Mouse (Mus musculus) small intestine, adult 2 months (tissue): ENCODE data around the gene Cacnb2. TPM values are rescaled to one million over a fixed set of nuclear protein-coding genes. Genes with fewer than 3 reads are reported as not detected.
"Not testable (repeated sequence)": the region's sequence is repeated elsewhere in the genome, so short reads cannot be mapped to it uniquely, and the experiment has no call there.

ENCODE experiments used
- H3K27ac ChIP-seq: fragments of 200-500 bp; 2 replicates; pipeline ENCODE4 v1.5.1; 2012; ENCODE audit warnings: low read depth, low read length, control low read depth, inconsistent platforms; ENCODE audit not compliant: insufficient read depth
- H3K27me3 ChIP-seq: fragments of 200-500 bp; 2 replicates; pipeline ENCODE4 v1.6.1; 2012; ENCODE audit warnings: mild to moderate bottlenecking, moderate library complexity, low read length, inconsistent platforms; ENCODE audit not compliant: control insufficient read depth, insufficient read depth
- H3K36me3 ChIP-seq: fragments of 200-500 bp; 2 replicates; pipeline ENCODE4 v1.6.1; 2012; ENCODE audit warnings: mild to moderate bottlenecking, low read length, control low read depth, inconsistent platforms; ENCODE audit not compliant: control insufficient read depth, insufficient read depth
- H3K4me1 ChIP-seq: fragments of 200-500 bp; 2 replicates; pipeline ENCODE4 v1.6.1; 2012; ENCODE audit warnings: low read length, inconsistent platforms, mixed read lengths; ENCODE audit not compliant: control insufficient read depth, insufficient read depth, insufficient read length
- H3K4me3 ChIP-seq: fragments of 200-500 bp; 2 replicates; pipeline ENCODE4 v1.5.1; 2012; ENCODE audit warnings: low read depth, mild to moderate bottlenecking, control low read depth, inconsistent platforms, low read length, moderate library complexity
- CTCF ChIP-seq: fragments of 200-500 bp; IDR thresholded peaks from 2 replicates; pipeline ENCODE4 v1.5.1; 2012; ENCODE audit warnings: low read depth, mild to moderate bottlenecking, control low read depth, inconsistent platforms, low read length, moderate library complexity, mixed read lengths; ENCODE audit not compliant: insufficient replicate concordance, insufficient read length; ENCODE audit errors: extremely low read depth
- POLR2A ChIP-seq: fragments of 200-500 bp; IDR thresholded peaks from 2 replicates; pipeline ENCODE4 v1.6.1; 2012; ENCODE audit warnings: low read depth, mild to moderate bottlenecking, control low read depth, inconsistent platforms, low read length, moderate library complexity
- WGBS: fragments of 180-500 bp; shearing (Covaris S2); methylation state at CpG from one replicate; pipeline ENCODE4 v1.1.7; 2018; 5-methylcytosine and 5-hydroxymethylcytosine counted together
- polyA plus RNA-seq: library from polyadenylated mRNA; depleted of rRNA; stranded (reverse); fragments of >200 nt; gene quantifications from 2 replicates; pipeline ENCODE4 v1.2.3, GENCODE M21; 2012

Cacnb2 gene
- polyA plus RNA-seq, 1 experiment: 0.76 TPM

DNA sequence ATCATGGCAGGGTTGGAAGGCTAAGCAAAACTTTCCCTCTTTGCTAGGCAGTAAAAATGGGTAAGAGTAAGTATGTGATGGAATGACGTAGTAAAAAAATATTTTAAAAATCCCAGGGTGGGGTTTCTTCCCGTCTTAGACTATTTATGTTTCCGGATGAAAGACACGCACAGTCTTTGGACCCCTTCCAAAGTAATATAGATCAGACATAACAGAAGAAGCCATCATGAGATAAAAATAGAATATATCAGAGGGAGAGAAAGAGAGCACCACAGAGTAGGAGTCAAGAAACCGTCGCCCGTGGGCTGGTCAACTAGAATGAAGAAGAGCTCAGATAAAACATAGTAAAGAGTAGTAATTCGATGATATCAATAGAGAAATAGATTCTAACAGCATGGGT, 107.4 kb downstream of the Cacnb2 start:
- Histone ChIP-seq H3K36me3 (no peaks in the 10 kb centered on the region), H3K4me3 (no peak overlapping the region), H3K27ac (no peak overlapping the region), H3K27me3 (no peaks in the 10 kb centered on the region), H3K4me1 (no peaks in the 10 kb centered on the region)
- WGBS: 81% methylated on average over 8 of the region's 8 CpGs
- TF ChIP-seq CTCF (no peak), POLR2A (no peak)

DNA sequence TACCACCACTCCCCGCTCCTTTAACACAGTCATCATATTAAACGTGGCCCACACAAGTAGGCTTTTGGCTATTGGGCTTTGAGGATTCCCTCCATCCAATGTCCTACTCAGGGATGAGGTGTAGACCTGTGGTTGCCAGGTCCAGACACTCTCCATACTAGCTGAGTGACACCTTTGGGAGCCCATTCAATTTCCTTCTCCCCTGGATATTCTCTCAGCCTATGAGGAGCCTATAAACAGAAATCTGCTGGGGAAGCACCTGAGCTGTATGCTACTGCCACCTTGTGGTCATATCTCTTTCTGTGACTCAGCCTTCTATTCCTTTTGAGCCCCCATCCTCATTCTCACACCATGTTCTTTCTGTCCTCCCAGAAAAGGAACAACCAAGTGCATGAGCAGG, 108.9 kb downstream of the Cacnb2 start:
- no peaks in the 10 kb centered on the region for H3K27me3 ChIP-seq
- H3K4me1 ChIP-seq: no peaks in the 10 kb centered on the region
- H3K27ac ChIP-seq: no peak overlapping the region
- 81% methylated on average over 2 of the region's 2 CpGs for WGBS
- TF ChIP-seq CTCF: no peak
- no peak overlapping the region for H3K4me3 ChIP-seq
- no peaks in the 10 kb centered on the region for H3K36me3 ChIP-seq

DNA sequence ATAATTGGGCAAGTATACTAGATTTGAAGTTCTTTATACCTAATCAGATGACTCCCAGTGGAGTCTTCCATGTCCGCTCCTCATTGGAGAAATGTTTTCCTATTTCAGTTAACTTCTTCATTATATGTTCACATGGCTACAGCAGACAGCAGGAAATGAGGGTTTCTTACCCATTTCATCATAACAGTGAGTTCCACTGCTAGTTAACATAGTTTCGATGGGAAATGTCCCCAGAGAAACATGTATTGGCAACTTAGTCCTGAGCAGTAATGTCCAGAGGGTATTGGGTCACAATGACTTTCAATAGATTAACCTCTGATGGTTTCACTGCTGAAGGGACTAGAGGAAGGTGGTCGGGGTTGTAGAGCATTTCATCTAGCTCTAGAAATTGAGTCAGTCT, 110.2 kb downstream of the Cacnb2 start:
- Histone ChIP-seq H3K4me3 (no peak overlapping the region), H3K27ac (no peak overlapping the region), H3K27me3 (no peaks in the 10 kb centered on the region), H3K4me1 (no peaks in the 10 kb centered on the region), H3K36me3 (no peaks in the 10 kb centered on the region)
- TF ChIP-seq POLR2A: no peak
- no peak for TF ChIP-seq CTCF
- 88% methylated on average over 3 of the region's 3 CpGs for WGBS

DNA sequence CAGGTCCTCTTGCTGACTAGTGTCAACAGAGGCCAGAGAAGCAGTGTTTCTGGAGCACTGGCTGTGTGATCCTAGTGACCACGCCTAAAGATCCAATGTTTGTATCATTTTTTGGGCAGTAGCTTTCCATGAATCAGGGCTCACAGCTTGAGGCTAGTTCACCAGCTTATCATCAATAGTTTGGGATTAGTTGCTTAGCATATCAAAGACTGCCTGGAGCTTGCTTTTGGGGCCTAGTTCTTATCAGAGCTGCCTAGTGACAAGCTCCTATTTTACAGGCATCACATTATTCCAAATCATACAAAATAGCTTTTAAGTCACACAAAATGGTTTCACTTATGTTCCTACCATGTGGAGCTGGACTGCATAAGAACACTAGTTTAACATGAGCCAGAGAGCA, 113.8 kb downstream of the Cacnb2 start:
- no peaks in the 10 kb centered on the region for H3K4me1 ChIP-seq
- TF ChIP-seq POLR2A (no peak), CTCF (no peak)
- H3K27ac ChIP-seq: no peak overlapping the region
- no peaks in the 10 kb centered on the region for H3K36me3 ChIP-seq
- no peak overlapping the region for H3K4me3 ChIP-seq
- H3K27me3 ChIP-seq: no peaks in the 10 kb centered on the region
- WGBS: 72% methylated on average over 1 of the region's 1 CpGs

DNA sequence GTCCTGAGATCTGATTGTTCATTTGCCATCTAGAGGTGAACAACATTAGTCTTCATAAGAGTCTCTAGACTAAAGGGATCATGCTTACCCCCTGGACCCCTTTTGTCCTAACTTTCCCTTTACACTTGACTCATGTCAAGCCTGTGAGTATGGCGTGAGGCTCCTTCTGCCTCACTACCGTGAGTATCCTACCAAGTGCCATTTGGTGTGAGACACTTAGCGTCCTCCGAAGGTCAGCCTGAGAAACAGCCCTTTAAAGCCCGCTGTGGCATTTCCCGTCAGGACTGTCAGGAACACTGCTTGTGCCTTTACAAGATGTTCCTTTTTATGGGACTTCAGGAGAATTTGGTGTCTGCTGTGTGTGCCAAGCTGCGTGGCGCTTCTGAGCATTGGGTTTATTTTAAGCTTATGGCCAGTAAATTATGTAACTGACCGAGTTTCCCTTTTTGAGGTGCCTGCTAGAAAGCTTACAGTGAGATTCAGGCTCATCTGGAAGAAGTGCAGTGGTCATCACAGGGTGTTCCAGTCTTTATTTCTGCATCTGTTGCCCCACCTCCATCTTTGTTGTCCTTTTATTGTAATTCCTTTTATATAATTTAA, 116.3 kb downstream of the Cacnb2 start:
- H3K4me3 ChIP-seq: no peak overlapping the region
- H3K27ac ChIP-seq: no peak overlapping the region
- 82% methylated on average over 9 of the region's 9 CpGs for WGBS
- H3K36me3 ChIP-seq: no peaks in the 10 kb centered on the region
- H3K27me3 ChIP-seq: no peaks in the 10 kb centered on the region
- H3K4me1 ChIP-seq: no peaks in the 10 kb centered on the region
- TF ChIP-seq POLR2A (no peak), CTCF (no peak)

DNA sequence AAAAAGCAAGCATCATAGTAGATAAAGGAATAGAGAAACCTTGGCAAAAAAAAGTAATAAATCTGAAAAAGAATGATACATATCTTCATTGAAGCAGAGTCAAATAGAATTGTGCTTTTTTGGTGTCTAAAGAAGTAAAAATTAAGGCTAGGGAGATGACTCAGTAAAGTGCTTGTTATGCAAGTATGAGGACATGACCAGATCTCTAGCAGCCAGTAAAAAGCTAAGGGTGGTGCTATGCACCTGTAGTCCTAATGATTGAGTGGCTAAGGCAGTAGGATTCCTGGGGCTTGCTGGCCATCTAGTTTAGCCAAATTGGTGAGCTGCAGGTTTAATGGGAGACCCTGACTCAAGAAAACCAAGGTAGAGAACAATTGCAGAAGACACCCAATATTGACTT, 122.5 kb downstream of the Cacnb2 start:
- Histone ChIP-seq H3K27ac (no peak overlapping the region), H3K4me1 (no peaks in the 10 kb centered on the region), H3K27me3 (no peaks in the 10 kb centered on the region), H3K36me3 (no peaks in the 10 kb centered on the region), H3K4me3 (no peak overlapping the region)
- TF ChIP-seq POLR2A: no peak
- TF ChIP-seq CTCF: no peak

GRCm38 (mm10) chr2:14726601-14727000, 123.7 kb downstream of the Cacnb2 start:
- H3K36me3 ChIP-seq, H3K27me3 ChIP-seq, H3K4me1 ChIP-seq, H3K27ac ChIP-seq, H3K4me3 ChIP-seq: not testable (repeated sequence)
- 94% methylated on average over 13 of the region's 13 CpGs for WGBS

DNA sequence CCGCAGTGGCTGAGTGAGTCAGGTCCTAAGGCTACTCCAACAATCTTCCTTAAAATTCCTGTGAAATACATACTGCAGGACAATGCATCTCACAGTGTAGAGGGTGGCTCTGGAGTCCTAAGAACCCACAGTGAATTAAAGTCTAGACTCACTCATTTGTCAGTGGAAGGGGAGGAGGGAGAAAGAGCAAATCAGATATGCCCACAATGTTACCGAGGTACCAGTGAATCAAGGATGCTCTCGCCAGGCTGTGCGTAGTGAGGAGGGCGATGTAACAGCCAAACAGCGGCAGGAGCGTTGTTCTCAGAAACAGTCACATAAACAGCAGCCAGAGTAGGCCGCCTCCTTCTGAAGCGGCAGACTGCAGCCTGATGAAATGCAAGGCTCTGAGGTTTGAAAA, 136.0 kb downstream of the Cacnb2 start:
- TF ChIP-seq CTCF (no peak), POLR2A (no peak)
- Histone ChIP-seq H3K27me3 (no peaks in the 10 kb centered on the region), H3K4me3 (no peak overlapping the region), H3K4me1 (no peaks in the 10 kb centered on the region), H3K36me3 (no peaks in the 10 kb centered on the region), H3K27ac (no peak overlapping the region)
- 65% methylated on average over 9 of the region's 9 CpGs for WGBS
